Mouse (Mus musculus) hindbrain, embryonic 12.5 days (tissue): Measurements from ENCODE around the gene Ptma. TPM values are rescaled to one million over a fixed set of nuclear protein-coding genes. Genes with fewer than 3 reads are reported as not detected.

Experiments
- ATAC-seq: fragments of 200-750 bp; cut with Nextera tagmentation; 2 replicates; pipeline ENCODE4 v1.8.0; 2017; ENCODE audit warnings: moderate TSS enrichment; ENCODE audit not compliant: low FRiP score
- H3K27ac ChIP-seq: fragments of 300-500 bp; sonication (generic); 2 replicates; pipeline ENCODE4 v1.5.1; 2016; ENCODE audit warnings: mild to moderate bottlenecking
- H3K27me3 ChIP-seq: fragments of 300-500 bp; sonication (generic); 2 replicates; pipeline ENCODE4 v1.6.1; 2016; ENCODE audit warnings: mild to moderate bottlenecking
- H3K36me3 ChIP-seq: fragments of 300-500 bp; sonication (generic); 2 replicates; pipeline ENCODE4 v1.6.1; 2016; ENCODE audit warnings: mild to moderate bottlenecking
- H3K4me1 ChIP-seq: fragments of 300-500 bp; sonication (generic); 2 replicates; pipeline ENCODE4 v1.6.1; 2016
- H3K4me2 ChIP-seq: fragments of 300-500 bp; sonication (generic); replicated peaks from 2 replicates; pipeline ENCODE4 v1.6.1; 2016; ENCODE audit warnings: mild to moderate bottlenecking
- H3K4me3 ChIP-seq: fragments of 300-500 bp; sonication (generic); 2 replicates; pipeline ENCODE4 v1.5.1; 2016; ENCODE audit warnings: mild to moderate bottlenecking
- H3K9ac ChIP-seq: fragments of 300-500 bp; sonication (generic); 2 replicates; pipeline ENCODE4 v1.6.1; 2016; ENCODE audit warnings: mild to moderate bottlenecking, moderate library complexity
- H3K9me3 ChIP-seq: fragments of 300-500 bp; sonication (generic); replicated peaks from 2 replicates; pipeline ENCODE4 v1.6.1; 2016; ENCODE audit warnings: mild to moderate bottlenecking
- WGBS: fragments of 180-500 bp; shearing (Covaris S2); methylation state at CpG from one replicate; pipeline ENCODE4 v1.1.7; 2016; 5-methylcytosine and 5-hydroxymethylcytosine counted together
- polyA plus RNA-seq: library from polyadenylated mRNA; unstranded; fragments of >200 nt; fragmentation: Nextera tagmentation; extraction: Ambion mirVana; gene quantifications from 2 replicates; pipeline ENCODE4 v1.2.1, GENCODE M21; 2016

Ptma gene
- polyA plus RNA-seq, 1 experiment from 2014 or later: 2,735 TPM

DNA sequence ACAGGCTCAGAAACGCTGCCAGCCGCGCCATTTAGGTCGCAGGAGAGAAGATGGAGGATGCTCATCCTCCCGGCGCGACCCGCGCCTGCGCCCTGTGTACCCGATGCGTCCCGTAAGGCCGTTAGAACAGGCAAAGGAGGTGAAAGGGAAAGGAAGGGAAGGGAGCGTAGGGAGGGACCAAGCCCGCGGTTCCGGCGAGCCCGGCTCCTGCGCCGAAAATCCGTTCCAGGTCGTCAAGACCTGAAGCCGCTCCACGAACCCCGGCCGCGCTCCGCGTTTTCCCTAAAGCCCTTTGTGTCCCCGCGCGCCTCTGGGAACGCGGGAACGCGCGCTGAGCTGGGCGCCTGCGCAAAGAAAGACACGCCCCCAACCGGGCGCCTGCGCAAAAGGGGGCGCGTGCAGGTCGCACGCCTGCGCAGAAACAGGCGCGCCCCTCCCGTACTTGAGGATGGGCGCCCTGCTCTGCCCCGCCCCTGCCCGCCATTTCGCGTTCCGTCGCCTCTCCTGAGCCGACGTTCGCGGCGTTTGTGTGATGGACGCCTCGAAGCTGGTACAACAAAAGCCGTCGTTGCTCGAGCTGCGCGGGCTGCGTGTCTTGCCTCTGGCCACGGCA, 39.1 kb upstream of the Ptma start:
- peak; percentile 98 for ATAC-seq

DNA sequence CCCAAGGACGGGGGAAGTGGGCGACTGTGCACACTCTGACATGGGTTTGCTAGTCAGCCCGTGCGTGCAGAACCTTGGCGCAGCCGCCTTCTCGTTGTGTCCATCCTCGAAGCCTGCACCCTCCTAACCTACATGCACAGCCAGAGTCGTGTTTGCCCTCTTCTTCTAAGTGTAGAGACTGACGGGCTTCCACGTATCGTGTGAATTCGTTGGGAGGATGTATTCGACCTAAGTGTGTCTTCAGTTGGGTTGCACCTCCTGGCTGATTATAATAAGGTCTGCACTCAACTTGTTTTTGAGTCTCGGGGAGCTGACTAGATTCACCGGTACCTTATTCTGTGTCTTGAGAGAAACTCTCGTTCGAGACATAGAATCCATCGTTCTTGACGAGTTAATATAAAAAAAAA, 38.6 kb upstream of the Ptma start:
- 10% methylated on average over 20 of the region's 20 CpGs for WGBS
- no peak for ATAC-seq
- H3K4me2 ChIP-seq: peak overlapping the region; percentile 68

More for the DNA sequence above, 39.1 kb upstream of the Ptma start:
- Histone ChIP-seq H3K36me3 (no peaks in the 10 kb centered on the region), H3K9ac (peak overlapping the region; percentile 90), H3K4me1 (peaks cover 23% of the 10 kb centered on the region), H3K27me3 (no peaks in the 10 kb centered on the region), H3K27ac (peak overlapping the region; percentile 99), H3K4me2 (peak overlapping the region; percentile 68), H3K4me3 (peak overlapping the region; percentile 53), H3K9me3 (no peaks in the 10 kb centered on the region)
- under 1% methylated on average over 73 of the region's 74 CpGs for WGBS

DNA sequence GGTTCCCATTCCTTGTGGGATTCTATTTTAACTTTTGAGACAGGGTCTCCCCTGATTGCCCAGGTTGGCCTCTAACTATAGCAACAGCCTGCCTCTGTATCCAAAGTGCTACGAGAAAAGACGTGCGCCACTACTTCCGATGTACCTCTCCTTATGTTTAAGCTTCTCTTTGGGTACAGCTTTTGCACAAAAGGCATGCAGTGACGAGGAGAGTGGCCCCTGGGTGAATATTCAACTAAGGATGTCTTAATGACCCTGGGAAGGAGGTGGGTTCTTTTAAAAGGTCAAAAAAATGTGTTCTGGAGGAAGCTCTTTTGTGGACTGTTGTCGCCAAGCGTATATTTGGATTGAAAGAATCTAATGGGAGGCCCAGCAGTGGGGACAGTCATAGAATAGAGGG, 38.2 kb upstream of the Ptma start:
- no peaks in the 10 kb centered on the region for H3K27me3 ChIP-seq
- H3K27ac ChIP-seq: peak overlapping the region; percentile 99
- WGBS: 49% methylated on average over 7 of the region's 7 CpGs
- no peaks in the 10 kb centered on the region for H3K9me3 ChIP-seq
- H3K4me1 ChIP-seq: peaks cover 21% of the 10 kb centered on the region
- peak overlapping the region; percentile 90 for H3K9ac ChIP-seq
- peak overlapping the region; percentile 68 for H3K4me2 ChIP-seq
- peak overlapping the region; percentile 53 for H3K4me3 ChIP-seq
- ATAC-seq: no peak
- H3K36me3 ChIP-seq: no peaks in the 10 kb centered on the region

More for the DNA sequence above, 38.6 kb upstream of the Ptma start:
- Histone ChIP-seq H3K36me3 (no peaks in the 10 kb centered on the region), H3K9me3 (no peaks in the 10 kb centered on the region), H3K9ac (peak overlapping the region; percentile 90), H3K27me3 (no peaks in the 10 kb centered on the region), H3K4me1 (peaks cover 21% of the 10 kb centered on the region), H3K4me3 (peak overlapping the region; percentile 53), H3K27ac (peak overlapping the region; percentile 99)

DNA sequence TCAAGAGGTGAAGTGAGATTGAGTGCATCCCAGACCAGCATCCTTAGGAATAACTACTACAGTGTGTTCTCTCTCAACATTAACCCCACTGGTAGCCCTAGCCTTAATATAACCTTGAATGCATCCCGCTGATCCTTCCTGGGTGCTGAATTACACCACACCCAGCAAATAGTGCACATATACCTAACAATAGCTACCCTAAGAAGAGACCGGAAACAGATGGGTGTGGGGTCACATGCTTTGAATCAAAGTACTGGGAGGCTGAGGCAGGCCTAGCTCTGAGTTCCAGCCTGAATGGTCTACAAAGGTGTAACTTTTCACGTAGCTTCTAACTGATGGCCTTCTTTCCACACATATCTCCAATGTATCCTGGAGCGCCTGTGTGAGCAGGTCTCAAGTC, 37.8 kb upstream of the Ptma start:
- WGBS: over 99% methylated on average over 4 of the region's 4 CpGs
- Histone ChIP-seq H3K4me3 (peak overlapping the region; percentile 53), H3K4me1 (peaks cover 21% of the 10 kb centered on the region), H3K27me3 (no peaks in the 10 kb centered on the region), H3K4me2 (peak overlapping the region; percentile 68), H3K9me3 (no peaks in the 10 kb centered on the region), H3K9ac (peak overlapping the region; percentile 90), H3K36me3 (no peaks in the 10 kb centered on the region), H3K27ac (peak overlapping the region; percentile 99)
- ATAC-seq: no peak

DNA sequence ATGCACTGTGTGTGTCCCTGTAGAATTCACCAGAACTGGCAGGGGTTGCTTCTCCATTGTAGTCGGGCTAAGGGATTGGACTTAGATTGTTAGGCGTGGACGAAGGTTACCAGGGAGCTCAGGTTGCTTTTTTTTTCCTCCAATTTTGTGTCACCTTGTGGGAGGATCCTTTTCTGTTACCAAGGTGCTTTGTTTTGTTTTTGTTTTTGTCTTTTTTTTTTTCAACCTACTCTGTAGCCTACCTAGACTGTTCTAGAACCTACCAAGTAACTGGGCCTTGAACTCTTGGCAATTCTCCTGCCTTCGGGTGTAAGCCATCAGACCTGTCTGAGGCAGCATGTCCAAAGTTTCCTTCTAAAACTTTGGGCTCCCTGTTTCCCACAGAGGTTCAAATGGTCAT, 36.6 kb upstream of the Ptma start:
- no peak for ATAC-seq
- Histone ChIP-seq H3K4me3 (no peak overlapping the region), H3K27ac (no peak overlapping the region), H3K9ac (no peak overlapping the region), H3K4me2 (no peak overlapping the region), H3K9me3 (no peaks in the 10 kb centered on the region), H3K27me3 (no peaks in the 10 kb centered on the region), H3K36me3 (no peaks in the 10 kb centered on the region), H3K4me1 (peaks cover 21% of the 10 kb centered on the region)
- 99% methylated on average over 4 of the region's 4 CpGs for WGBS

DNA sequence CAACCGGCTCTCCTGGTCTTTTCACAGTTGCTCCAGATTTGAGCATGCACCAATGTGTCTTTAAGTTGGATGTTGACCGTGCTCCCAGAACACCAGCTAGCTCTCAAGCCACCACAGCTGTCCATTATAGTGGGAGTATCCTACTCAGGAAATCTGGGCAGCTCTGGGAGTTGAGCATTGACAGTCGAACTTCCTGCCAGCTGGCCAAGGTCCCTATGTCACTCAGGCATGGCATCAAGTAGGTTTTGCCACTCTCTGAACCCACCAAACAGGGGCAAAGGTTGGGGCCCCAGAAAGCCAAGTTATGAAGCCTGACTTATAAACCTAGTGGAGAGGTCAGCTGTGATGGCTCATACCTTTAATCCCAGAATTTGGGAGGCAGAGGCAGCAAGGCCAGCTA, 35.8 kb upstream of the Ptma start:
- no peak for ATAC-seq
- no peak overlapping the region for H3K4me3 ChIP-seq
- no peak overlapping the region for H3K27ac ChIP-seq
- H3K9ac ChIP-seq: no peak overlapping the region
- H3K4me1 ChIP-seq: peaks cover 21% of the 10 kb centered on the region
- WGBS: 95% methylated on average over 3 of the region's 3 CpGs
- H3K27me3 ChIP-seq: no peaks in the 10 kb centered on the region
- H3K36me3 ChIP-seq: no peaks in the 10 kb centered on the region
- H3K4me2 ChIP-seq: no peak overlapping the region
- H3K9me3 ChIP-seq: no peaks in the 10 kb centered on the region

DNA sequence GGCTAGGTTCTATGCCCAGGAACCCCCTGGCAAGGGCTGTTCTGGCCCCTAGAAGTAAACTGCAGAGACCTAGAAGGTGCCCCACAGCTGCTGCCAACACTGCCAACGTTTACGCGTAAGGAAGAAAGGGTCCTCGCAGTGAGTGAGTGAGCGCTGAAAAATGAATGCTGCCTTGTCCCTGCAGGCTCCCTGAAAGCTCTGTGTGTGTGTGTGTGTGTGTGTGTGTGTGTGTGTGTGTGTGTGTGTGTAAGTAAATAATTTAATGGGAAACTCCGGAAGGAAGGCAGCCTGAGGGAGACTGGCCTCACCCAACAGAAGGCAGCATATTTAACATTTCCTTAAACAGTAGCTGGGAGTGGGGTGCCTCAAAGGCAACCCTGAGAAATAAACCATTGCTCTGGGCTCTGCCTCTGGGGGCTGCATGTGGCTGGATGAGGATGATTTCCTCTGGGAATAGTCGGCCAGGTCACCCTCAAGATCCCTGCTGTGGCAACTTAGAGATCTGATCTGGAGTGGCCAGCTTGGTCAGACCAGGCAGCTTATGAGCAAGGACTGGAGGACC, 34.9 kb upstream of the Ptma start:
- ATAC-seq: no peak
- H3K4me2 ChIP-seq: no peak overlapping the region
- no peaks in the 10 kb centered on the region for H3K27me3 ChIP-seq
- peaks cover 21% of the 10 kb centered on the region for H3K4me1 ChIP-seq
- H3K36me3 ChIP-seq: no peaks in the 10 kb centered on the region
- H3K9me3 ChIP-seq: no peaks in the 10 kb centered on the region
- H3K4me3 ChIP-seq: no peak overlapping the region
- H3K27ac ChIP-seq: peak overlapping the region; percentile 45
- WGBS: 60% methylated on average over 6 of the region's 7 CpGs
- no peak overlapping the region for H3K9ac ChIP-seq

DNA sequence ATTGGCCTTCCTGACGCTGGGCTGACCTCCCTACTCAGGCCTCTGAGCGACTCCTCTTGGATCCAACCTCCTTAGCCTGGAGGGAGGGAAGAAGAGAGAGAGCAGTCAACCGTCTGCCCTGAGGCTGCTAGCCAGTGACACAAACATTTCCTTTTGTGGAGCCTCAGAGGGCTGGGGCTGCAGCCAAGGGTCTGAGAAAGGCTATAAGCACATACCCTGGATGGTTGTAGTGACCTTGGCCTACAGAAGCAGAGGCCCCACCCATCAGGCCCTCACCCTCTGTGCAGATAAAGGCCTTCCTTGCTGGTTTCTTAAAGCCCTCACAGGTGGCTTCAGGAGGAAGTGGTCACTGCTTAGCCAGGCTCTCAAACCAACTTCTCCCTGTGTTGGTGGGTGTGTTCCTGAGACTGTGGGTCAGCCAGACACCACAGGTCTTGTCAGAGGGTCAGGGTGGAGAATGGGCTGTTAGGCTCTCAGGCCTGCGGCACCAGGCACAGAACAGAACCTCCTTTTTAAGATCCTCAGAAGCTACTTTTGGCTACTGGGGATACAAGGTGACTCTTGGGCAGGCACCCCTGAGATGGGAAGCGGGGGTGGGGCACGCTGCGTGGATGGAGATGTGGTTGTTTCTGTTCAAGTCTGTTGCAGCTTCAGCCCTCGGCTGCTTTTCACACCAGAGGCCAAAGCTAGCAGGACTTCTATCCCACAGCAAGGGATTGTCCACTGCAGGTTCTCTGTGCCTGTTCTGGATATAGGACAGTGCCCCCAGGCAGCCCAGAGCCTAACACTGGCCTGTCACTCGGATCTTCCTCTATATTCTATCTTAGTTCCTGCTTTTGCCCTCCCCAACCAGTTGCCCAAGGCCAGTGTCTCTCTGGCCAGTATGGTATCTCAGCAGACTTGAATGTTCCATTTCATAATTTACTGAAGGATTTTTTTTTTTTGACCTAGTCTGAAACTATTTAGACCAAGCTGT, 34.1 kb upstream of the Ptma start:
- Histone ChIP-seq H3K9me3 (no peaks in the 10 kb centered on the region), H3K27me3 (no peaks in the 10 kb centered on the region), H3K9ac (no peak overlapping the region), H3K4me1 (peaks cover 21% of the 10 kb centered on the region), H3K4me2 (no peak overlapping the region), H3K36me3 (no peaks in the 10 kb centered on the region), H3K27ac (peak overlapping the region; percentile 45; the same call in 1 of the 2 replicates), H3K4me3 (no peak overlapping the region)
- WGBS: 73% methylated on average over 9 of the region's 9 CpGs
- ATAC-seq: no peak

DNA sequence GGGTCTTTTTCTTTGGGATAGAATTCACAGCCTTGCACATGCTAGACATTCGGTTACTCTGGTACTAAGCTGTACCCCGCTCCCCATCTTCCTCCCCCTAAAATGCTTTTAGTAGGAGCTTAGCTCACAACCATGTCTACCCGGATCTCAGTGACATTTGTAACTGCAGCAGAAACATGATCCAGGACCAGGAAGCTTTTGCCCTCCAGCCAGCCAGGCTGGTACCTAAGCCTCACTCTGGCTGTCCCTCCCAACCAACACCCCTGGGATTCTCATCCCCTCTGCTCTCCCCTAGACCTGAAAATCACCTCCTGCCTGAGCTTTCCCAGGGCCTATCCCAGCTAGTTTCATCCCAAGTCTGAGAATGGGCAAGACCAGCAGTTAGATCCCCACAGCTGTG, 32.7 kb upstream of the Ptma start:
- no peak overlapping the region for H3K4me3 ChIP-seq
- H3K9ac ChIP-seq: no peak overlapping the region
- WGBS: 85% methylated on average over 3 of the region's 3 CpGs
- no peak overlapping the region for H3K4me2 ChIP-seq
- no peaks in the 10 kb centered on the region for H3K36me3 ChIP-seq
- H3K4me1 ChIP-seq: peaks cover 27% of the 10 kb centered on the region
- H3K27ac ChIP-seq: no peak overlapping the region
- ATAC-seq: no peak
- no peaks in the 10 kb centered on the region for H3K27me3 ChIP-seq
- H3K9me3 ChIP-seq: no peaks in the 10 kb centered on the region

DNA sequence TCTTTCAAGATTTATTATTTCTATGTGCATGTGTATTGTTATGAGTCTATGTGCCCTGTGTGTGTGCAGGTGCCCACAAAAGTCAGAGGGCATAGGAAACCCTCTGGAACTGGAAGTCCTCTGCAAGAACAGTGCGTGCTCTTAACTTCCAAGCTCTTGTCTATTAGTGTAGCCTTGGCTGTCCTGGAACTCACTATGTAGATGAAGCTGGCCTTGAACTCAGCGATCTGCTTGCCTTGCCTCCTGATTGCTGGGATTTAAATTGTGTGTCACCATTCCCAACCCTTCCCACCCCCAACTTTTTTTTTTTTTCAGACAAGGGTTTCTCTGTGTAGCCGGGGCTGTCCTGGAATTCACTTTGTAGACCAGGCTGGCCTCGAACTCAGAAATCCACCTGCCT, 30.2 kb upstream of the Ptma start:
- ATAC-seq: no peak
- H3K4me1 ChIP-seq: peaks cover 31% of the 10 kb centered on the region
- WGBS: 94% methylated on average over 4 of the region's 4 CpGs
- H3K9me3 ChIP-seq: no peaks in the 10 kb centered on the region
- H3K27ac ChIP-seq: no peak overlapping the region
- H3K4me3 ChIP-seq: no peak overlapping the region
- H3K36me3 ChIP-seq: no peaks in the 10 kb centered on the region
- no peaks in the 10 kb centered on the region for H3K27me3 ChIP-seq
- no peak overlapping the region for H3K4me2 ChIP-seq
- H3K9ac ChIP-seq: no peak overlapping the region

DNA sequence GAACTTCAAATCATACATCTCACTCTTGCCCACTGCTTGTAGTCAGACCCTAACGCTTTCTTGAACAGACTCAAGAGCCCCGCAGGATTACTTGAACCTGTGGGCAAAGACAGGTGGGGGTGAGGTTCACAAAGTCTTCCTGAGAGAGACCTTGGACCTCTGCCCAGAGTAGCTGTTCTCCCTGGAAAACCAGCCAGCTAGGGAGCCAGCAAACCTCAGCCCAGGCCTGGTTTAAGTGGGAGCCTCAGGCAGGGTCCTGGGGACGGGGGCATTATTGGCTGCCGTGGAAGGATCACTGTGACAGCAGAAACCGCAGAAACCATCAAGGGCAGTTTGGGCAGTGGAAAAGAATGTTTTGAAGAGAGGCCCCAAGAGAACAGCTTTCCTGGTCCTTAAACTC, 29.2 kb upstream of the Ptma start:
- no peaks in the 10 kb centered on the region for H3K36me3 ChIP-seq
- H3K4me1 ChIP-seq: peaks cover 29% of the 10 kb centered on the region
- H3K27me3 ChIP-seq: no peaks in the 10 kb centered on the region
- H3K4me3 ChIP-seq: no peak overlapping the region
- H3K9ac ChIP-seq: no peak overlapping the region
- H3K27ac ChIP-seq: no peak overlapping the region
- no peak for ATAC-seq
- H3K9me3 ChIP-seq: no peaks in the 10 kb centered on the region
- H3K4me2 ChIP-seq: no peak overlapping the region
- WGBS: 81% methylated on average over 5 of the region's 5 CpGs

DNA sequence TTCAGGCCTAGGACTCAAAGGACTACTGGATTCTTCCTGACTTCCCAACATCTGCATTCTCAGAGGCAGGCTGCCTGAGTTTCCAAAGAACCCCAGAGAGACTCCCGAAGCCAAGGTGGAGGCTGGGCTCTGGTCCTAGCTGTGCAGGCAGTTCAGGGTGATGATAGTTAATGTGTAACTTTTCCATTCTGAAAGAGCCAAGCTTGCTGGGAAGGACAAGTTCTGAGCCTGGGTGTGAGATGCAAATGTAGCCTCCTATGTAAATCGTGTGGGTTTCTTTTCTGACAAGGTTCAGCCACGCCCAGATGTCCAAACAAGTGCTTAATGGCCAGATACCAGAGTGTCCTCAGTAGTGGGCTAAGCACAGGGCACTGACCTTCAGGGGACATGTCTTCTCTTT, 28.5 kb upstream of the Ptma start:
- ATAC-seq: no peak
- Histone ChIP-seq H3K4me3 (no peak overlapping the region), H3K27me3 (no peaks in the 10 kb centered on the region), H3K9me3 (no peaks in the 10 kb centered on the region), H3K27ac (peak overlapping the region; percentile 30; the same call in 1 of the 2 replicates), H3K36me3 (no peaks in the 10 kb centered on the region), H3K9ac (no peak overlapping the region), H3K4me1 (peaks cover 33% of the 10 kb centered on the region), H3K4me2 (no peak overlapping the region)
- WGBS: 38% methylated on average over 3 of the region's 3 CpGs
